Mouse (Mus musculus): ENCODE measurements around the gene Rufy3. TPM values are rescaled to one million over a fixed set of nuclear protein-coding genes. Genes with fewer than 3 reads are reported as not detected.

Rufy3 gene
- polyA plus RNA-seq, 1 experiment from 2014 or later, result 15.4 TPM

- H3K4me3 ChIP-seq, result no peak overlapping the region
- peaks cover 7% of the 10 kb centered on the region for H3K4me1 ChIP-seq
- H3K27ac ChIP-seq, result no peak overlapping the region
- 70% methylated on average over 7 of the region's 7 CpGs for WGBS
- no peaks in the 10 kb centered on the region for H3K9me3 ChIP-seq
- no peaks in the 10 kb centered on the region for H3K27me3 ChIP-seq
- no peak overlapping the region for H3K4me2 ChIP-seq
- ATAC-seq (ENCODE audit: insufficient number of reproducible peaks, insufficient read depth, low FRiP score, low TSS enrichment, low read depth), result no peak
- H3K9ac ChIP-seq, result no peak overlapping the region
- no peaks in the 10 kb centered on the region for H3K36me3 ChIP-seq
These were observed 114.1 kb downstream of the Rufy3 start for GRCm38 (mm10) chr5:88678929-88679328.

DNA sequence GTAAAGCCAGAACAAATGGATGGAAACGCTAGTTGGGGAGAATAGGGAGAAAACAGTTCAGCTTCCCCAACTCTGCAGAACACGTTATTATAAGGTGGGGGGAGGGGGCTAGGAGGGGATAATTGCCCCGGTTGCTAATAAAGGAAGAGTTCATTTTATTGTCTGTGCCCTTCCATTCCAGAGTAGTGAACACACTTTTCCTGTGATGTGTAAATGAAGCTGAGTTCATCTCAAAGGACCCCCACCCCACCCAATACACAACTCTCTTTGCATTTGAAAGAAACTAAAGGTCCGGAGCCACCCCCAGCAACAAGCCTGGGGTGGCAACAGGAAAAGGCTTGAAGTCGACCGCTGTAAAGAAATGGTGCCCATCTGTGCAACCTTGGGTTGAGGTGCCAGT is 114.5 kb downstream of the Rufy3 start:
- ATAC-seq (ENCODE audit: insufficient number of reproducible peaks, insufficient read depth, low FRiP score, low TSS enrichment, low read depth), result no peak
- Histone ChIP-seq H3K9me3 (no peaks in the 10 kb centered on the region), H3K9ac (no peak overlapping the region), H3K36me3 (no peaks in the 10 kb centered on the region), H3K27me3 (no peaks in the 10 kb centered on the region), H3K4me3 (no peak overlapping the region), H3K27ac (no peak overlapping the region), H3K4me1 (peaks cover 4% of the 10 kb centered on the region), H3K4me2 (no peak overlapping the region)
- WGBS, result 30% methylated on average over 6 of the region's 6 CpGs

DNA sequence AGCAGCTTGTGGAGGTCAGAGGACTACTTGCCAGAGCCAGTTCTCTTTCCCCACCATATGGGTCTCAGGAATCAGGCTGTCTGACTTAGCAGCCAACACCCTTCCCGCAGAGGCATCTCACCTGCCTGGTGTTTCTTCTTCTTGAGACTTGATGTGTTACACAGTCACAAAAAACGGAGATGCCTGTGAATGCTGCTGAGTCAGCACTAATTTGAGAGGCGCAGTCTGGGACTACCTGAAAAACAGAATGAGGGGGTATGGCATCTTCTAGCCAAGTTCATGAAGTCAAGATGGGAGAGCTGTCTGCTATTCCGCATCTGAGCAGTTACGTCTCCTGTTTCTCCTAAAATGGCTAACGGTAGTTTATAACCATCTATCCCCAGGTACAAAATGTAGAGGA is 115.7 kb downstream of the Rufy3 start:
- no peak for ATAC-seq (ENCODE audit: insufficient number of reproducible peaks, insufficient read depth, low FRiP score, low TSS enrichment, low read depth)
- no peaks in the 10 kb centered on the region for H3K4me1 ChIP-seq
- no peak overlapping the region for H3K27ac ChIP-seq
- 0 out of 2 replicates have a peak, but pooled peaks cover 6% of the 10 kb centered on the region for H3K27me3 ChIP-seq
- no peak overlapping the region for H3K4me3 ChIP-seq
- no peak overlapping the region for H3K9ac ChIP-seq
- H3K36me3 ChIP-seq, result no peaks in the 10 kb centered on the region
- no peaks in the 10 kb centered on the region for H3K9me3 ChIP-seq
- 85% methylated on average over 6 of the region's 6 CpGs for WGBS
- H3K4me2 ChIP-seq, result no peak overlapping the region

- ATAC-seq (ENCODE audit: insufficient number of reproducible peaks, insufficient read depth, low FRiP score, low TSS enrichment, low read depth), result no peak
- 84% methylated on average over 9 of the region's 9 CpGs for WGBS
- no peaks in the 10 kb centered on the region for H3K4me1 ChIP-seq
- no peaks in the 10 kb centered on the region for H3K36me3 ChIP-seq
- no peaks in the 10 kb centered on the region for H3K9me3 ChIP-seq
- H3K9ac ChIP-seq, result no peak overlapping the region
- no peak overlapping the region for H3K27ac ChIP-seq
- peaks cover 10% of the 10 kb centered on the region; the same call in 1 of the 2 replicates for H3K27me3 ChIP-seq
- no peak overlapping the region for H3K4me2 ChIP-seq
- H3K4me3 ChIP-seq, result no peak overlapping the region
These were observed 118.9 kb downstream of the Rufy3 start for GRCm38 (mm10) chr5:88683706-88684105.

DNA sequence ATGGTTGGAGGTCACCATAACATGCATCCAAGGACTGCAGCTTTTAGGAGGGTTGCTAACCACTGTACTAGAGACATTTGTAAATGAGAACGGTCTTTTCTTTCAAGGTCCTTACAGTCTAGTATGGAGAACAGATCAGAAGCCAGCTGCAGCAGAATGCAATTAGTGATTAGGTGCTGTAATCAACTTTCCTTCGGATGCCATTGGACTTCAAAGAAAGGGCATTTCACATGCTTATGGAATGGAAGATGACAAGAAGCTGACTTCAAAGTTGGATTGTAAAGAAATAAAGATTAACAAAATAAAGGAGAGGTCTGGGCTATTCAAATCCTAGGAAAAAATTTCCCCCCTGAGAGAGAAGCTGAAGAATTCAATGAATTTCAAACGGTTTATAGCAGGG is 119.4 kb downstream of the Rufy3 start:
- H3K4me3 ChIP-seq, result no peak overlapping the region

DNA sequence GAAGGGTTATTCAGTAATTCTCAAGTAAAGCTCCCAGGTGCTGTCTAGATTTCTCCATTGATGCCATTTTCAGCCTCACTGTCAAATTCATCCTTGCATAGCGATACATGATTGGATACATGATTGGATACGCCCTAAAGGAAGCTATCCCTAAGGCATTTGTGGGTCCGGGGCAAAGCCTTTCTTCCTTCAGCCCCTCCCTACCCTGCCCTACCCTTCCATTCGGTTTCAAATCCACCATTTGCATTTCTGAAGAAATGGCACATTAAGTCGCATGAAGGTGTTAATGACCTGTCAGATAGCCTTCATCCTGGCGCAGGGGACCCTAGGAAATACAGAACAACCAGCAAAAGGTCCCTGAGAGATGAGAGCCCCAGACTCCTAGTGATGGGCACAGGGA is 120.5 kb downstream of the Rufy3 start:
- 19% methylated on average over 6 of the region's 6 CpGs for WGBS
- H3K4me3 ChIP-seq, result no peak overlapping the region

More for the DNA sequence above, 119.4 kb downstream of the Rufy3 start:
- ATAC-seq (ENCODE audit: insufficient number of reproducible peaks, insufficient read depth, low FRiP score, low TSS enrichment, low read depth), result no peak
- WGBS, result 32% methylated on average over 3 of the region's 3 CpGs
- Histone ChIP-seq H3K27me3 (peaks cover 10% of the 10 kb centered on the region; the same call in 1 of the 2 replicates), H3K9me3 (no peaks in the 10 kb centered on the region), H3K4me2 (no peak overlapping the region), H3K4me1 (no peaks in the 10 kb centered on the region), H3K9ac (no peak overlapping the region), H3K36me3 (no peaks in the 10 kb centered on the region), H3K27ac (no peak overlapping the region)

DNA sequence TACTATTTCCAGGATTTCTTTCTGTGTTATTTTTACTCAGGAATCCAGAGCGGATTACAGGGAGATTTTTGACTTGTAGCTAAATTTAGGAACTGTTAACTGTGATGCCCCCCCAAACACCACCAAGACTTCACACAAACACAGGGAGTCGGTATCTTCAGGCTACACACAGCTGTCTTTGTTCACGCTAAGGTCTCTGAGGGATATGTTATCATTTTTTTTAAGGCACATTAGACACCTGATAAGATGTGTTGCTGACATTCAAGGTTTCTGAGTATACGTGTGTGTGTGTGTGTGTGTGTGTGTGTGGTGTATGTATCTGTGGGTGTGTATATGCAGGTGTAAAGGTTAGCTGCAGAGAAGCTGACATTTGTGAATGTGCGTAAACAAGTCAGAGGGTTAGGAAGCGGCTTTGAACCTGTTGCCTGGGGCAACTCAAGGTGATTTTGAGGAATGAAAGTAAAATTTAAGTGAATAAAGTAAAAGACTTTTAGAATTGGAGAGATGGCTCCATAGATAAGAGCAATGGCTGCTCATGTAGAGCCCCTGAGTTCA is 121.0 kb downstream of the Rufy3 start:
- WGBS, result 65% methylated on average over 6 of the region's 6 CpGs
- no peak overlapping the region for H3K4me2 ChIP-seq
- H3K27me3 ChIP-seq, result peaks cover 10% of the 10 kb centered on the region; the same call in 1 of the 2 replicates
- H3K27ac ChIP-seq, result no peak overlapping the region
- H3K9ac ChIP-seq, result no peak overlapping the region
- ATAC-seq (ENCODE audit: insufficient number of reproducible peaks, insufficient read depth, low FRiP score, low TSS enrichment, low read depth), result no peak
- no peaks in the 10 kb centered on the region for H3K36me3 ChIP-seq
- no peak overlapping the region for H3K4me3 ChIP-seq
- no peaks in the 10 kb centered on the region for H3K9me3 ChIP-seq
- H3K4me1 ChIP-seq, result no peaks in the 10 kb centered on the region

More for the DNA sequence above, 120.5 kb downstream of the Rufy3 start:
- Histone ChIP-seq H3K4me1 (no peaks in the 10 kb centered on the region), H3K9me3 (no peaks in the 10 kb centered on the region), H3K9ac (no peak overlapping the region), H3K27me3 (peaks cover 10% of the 10 kb centered on the region; the same call in 1 of the 2 replicates), H3K27ac (no peak overlapping the region), H3K4me2 (no peak overlapping the region), H3K36me3 (no peaks in the 10 kb centered on the region)
- ATAC-seq (ENCODE audit: insufficient number of reproducible peaks, insufficient read depth, low FRiP score, low TSS enrichment, low read depth), result no peak

DNA sequence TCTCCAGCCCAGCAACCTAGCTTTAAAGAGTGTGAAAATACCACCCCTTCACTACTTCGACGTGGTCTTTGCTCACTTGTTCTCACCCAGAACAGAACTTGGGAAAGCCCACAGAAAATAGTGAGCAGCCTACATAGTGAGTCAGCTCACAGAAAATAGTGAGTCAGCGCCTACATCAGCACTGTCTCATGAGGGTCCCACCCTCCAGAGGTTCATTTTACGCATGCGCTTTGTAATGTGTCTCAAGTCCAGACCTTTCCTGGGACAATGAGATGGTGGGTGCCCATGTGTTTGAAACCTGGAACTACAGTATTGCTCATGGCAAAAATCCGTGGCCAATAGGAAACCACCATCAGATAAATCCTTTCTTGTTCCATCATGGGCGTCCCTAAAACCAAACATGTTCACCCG is 123.2 kb downstream of the Rufy3 start:
- Histone ChIP-seq H3K9me3 (no peaks in the 10 kb centered on the region), H3K36me3 (no peaks in the 10 kb centered on the region), H3K27me3 (peaks cover 10% of the 10 kb centered on the region; the same call in 1 of the 2 replicates), H3K27ac (no peak overlapping the region), H3K4me1 (no peaks in the 10 kb centered on the region), H3K4me2 (no peak overlapping the region), H3K9ac (no peak overlapping the region), H3K4me3 (no peak overlapping the region)
- no peak for ATAC-seq (ENCODE audit: insufficient number of reproducible peaks, insufficient read depth, low FRiP score, low TSS enrichment, low read depth)
- WGBS, result 77% methylated on average over 8 of the region's 8 CpGs

DNA sequence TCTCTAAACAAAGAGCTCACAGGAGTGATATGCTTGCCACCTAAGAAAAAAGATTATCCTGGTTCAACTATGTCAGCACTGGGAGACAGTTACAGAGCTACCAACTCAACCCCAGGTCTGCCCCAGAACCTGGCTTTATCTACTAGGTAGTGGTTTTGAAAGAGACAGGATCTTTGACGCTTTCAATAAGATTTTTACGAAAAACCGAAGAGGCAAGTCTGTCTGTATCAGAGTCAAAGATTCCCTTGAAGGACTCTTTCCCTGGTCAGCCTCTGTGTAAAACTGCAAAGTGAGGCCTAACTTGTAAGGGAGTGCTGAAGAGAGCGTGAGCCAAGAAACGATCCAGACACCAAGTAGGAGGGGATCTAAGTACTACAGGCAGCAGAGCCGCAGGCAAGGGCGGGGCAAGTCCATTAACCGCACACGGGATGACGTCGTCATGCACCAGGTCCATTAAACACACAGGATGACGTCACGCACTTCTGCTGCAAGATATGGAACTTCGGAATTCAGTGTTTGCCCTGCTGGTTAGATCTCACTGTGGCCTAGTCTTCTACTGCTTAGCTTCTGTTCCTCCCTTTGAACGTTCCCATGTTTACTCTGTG is 123.8 kb downstream of the Rufy3 start:
- no peak overlapping the region for H3K4me3 ChIP-seq
- H3K27ac ChIP-seq, result no peak overlapping the region
- H3K4me2 ChIP-seq, result no peak overlapping the region
- WGBS, result 74% methylated on average over 15 of the region's 15 CpGs
- no peak for ATAC-seq (ENCODE audit: insufficient number of reproducible peaks, insufficient read depth, low FRiP score, low TSS enrichment, low read depth)
- H3K9me3 ChIP-seq, result no peaks in the 10 kb centered on the region
- H3K4me1 ChIP-seq, result no peaks in the 10 kb centered on the region
- H3K27me3 ChIP-seq, result peaks cover 10% of the 10 kb centered on the region; the same call in 1 of the 2 replicates
- H3K36me3 ChIP-seq, result no peaks in the 10 kb centered on the region
- H3K9ac ChIP-seq, result no peak overlapping the region

DNA sequence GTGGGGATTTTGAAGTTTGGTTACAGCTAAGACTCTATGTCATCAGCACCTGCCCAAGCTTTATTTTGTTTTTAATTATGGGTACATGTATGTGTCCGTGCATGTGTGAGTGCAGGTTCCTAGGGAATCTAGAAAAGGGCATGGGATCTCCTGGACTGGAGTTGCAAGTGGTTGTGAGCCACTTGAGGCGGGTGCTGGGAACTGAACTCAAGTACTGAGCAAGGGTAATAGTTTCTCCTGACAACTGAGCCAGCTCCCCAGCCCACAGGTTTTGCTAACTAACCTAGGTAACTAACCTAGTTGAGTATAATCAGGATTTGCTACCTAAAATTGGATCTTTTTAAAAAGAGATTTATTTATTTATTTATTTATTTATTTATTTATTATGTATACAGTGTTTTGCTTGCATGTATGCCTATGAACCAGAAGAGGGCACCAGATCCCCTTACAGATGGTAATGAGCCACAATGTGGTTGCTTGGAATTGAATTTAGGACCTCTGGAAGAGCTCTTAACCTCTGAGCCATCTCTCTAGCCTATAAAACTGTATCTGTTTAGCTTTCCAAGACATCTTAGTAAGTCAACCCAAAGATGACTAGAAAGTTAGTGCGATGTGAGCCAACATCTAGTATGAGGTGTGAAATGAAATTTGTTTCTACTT is 124.6 kb downstream of the Rufy3 start:
- Histone ChIP-seq H3K27me3 (peaks cover 10% of the 10 kb centered on the region; the same call in 1 of the 2 replicates), H3K36me3 (no peaks in the 10 kb centered on the region), H3K4me1 (no peaks in the 10 kb centered on the region), H3K4me2 (no peak overlapping the region), H3K9me3 (no peaks in the 10 kb centered on the region), H3K9ac (no peak overlapping the region), H3K27ac (no peak overlapping the region), H3K4me3 (no peak overlapping the region)
- ATAC-seq (ENCODE audit: insufficient number of reproducible peaks, insufficient read depth, low FRiP score, low TSS enrichment, low read depth), result no peak
- WGBS, result 77% methylated on average over 3 of the region's 3 CpGs

DNA sequence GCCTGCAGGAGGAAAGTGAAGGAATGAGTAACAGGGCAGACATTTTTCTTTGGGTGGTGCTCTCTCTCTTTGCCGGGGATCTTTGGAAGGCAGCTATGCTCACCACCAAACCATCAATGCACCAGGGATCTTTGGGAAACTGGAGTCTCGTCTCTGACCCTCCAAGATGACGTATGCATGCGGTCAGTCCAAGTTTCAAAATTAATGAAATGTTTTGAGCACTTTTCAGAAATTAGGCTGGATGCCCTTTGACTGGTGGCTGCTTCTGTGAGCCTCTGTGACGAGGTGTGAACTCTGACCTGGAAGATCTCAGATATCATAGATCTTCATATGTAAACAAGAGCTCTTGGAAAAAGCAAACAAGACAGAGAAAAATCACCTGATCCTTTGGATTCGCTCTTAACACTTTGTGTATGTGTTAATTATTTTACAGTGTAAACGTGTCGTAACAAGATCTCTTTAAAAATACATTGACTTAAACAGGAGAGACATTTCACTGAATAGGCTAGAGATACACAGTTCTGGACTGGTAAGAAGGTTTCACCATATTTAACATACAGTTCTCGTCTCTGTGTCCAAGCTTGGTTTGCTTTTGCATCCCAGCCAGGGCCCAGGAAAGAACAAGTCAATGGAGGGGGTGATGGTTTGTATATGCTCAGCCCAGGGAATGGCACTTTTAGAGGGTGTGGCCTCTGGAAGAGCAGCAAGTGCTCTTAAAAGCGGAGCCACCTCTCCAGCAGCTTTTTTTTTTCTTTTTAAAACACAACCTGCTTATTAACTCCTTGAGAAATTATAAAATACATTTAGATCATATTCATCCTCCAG is 126.1 kb downstream of the Rufy3 start:
- H3K4me2 ChIP-seq, result no peak overlapping the region
- H3K36me3 ChIP-seq, result no peaks in the 10 kb centered on the region
- H3K4me1 ChIP-seq, result no peaks in the 10 kb centered on the region
- no peak overlapping the region for H3K27ac ChIP-seq
- WGBS, result 67% methylated on average over 10 of the region's 10 CpGs
- H3K9me3 ChIP-seq, result no peaks in the 10 kb centered on the region
- H3K27me3 ChIP-seq, result peaks cover under 1% of the 10 kb centered on the region; the same call in 1 of the 2 replicates
- ATAC-seq (ENCODE audit: insufficient number of reproducible peaks, insufficient read depth, low FRiP score, low TSS enrichment, low read depth), result no peak
- H3K9ac ChIP-seq, result no peak overlapping the region
- no peak overlapping the region for H3K4me3 ChIP-seq

Measured in embryonic facial prominence, embryonic 13.5 days (tissue).